17 mouse cellular contexts compared by ENCODE assay signal in genomic region chrX:100765855-100766254, GRCm38 (mm10). TPM values are rescaled to one million over a fixed set of nuclear protein-coding genes. Genes with fewer than 3 reads are reported as not detected.
A peak's percentile ranks its signal among the peaks of the same experiment; 100 is the strongest.
DNase-seq lines count a peak whose midpoint lies in the region; ATAC-seq and TF ChIP-seq lines count a peak whose summit lies in the region.
"Had no signal": no experiment of that assay in that cellular context is flagged by ENCODE, and none has a peak within 500 bp of the region (broad histone marks: within the 10 kb centered on the region; RNA-seq: fewer than 3 reads in every experiment).

No protein-coding gene starts in this region.

- DNase-seq in heart, adult 2 months, result no peak
- DNase-seq in heart, adult 11 months, result no peak
- DNase-seq in lung, postnatal 0 days (ENCODE audit: low spot score), result no peak
- DNase-seq in lung, postnatal 36 days, result no peak
- DNase-seq in MEL (ENCODE audit: low read depth, low spot score), result peak; percentile 9
- DNase-seq in urinary bladder, postnatal 36 days (ENCODE audit: low spot score in 2 of 2), result no peak
- DNase-seq: cerebellum, adult 11-12 months; embryo, embryonic 11 days; heart, postnatal 14 days; kidney, postnatal 14 days; lung, adult 2 months had no signal

- H3K79me2 ChIP-seq in heart, adult 2 months (replicated peaks; ENCODE audit: control insufficient read depth, insufficient read depth, low read length), result no peaks in the 10 kb centered on the region
- H3K79me2 ChIP-seq in MEL (ENCODE audit: control insufficient read depth, insufficient read depth, low read length, poor library complexity), result no peaks in the 10 kb centered on the region

- no peaks in the 10 kb centered on the region for H3K36me3 ChIP-seq in heart, adult 2 months (ENCODE audit: control insufficient read depth, insufficient read depth, low read length)
- H3K36me3 ChIP-seq in lung, postnatal 0 days (ENCODE audit: insufficient read depth, low read length), result no peaks in the 10 kb centered on the region
- no peaks in the 10 kb centered on the region for H3K36me3 ChIP-seq in MEL (ENCODE audit: control insufficient read depth in 1 of 2, insufficient read depth in 2 of 2, low read length in 2 of 2)
- no peaks in the 10 kb centered on the region for H3K36me3 ChIP-seq in forebrain, embryonic 13.5 days (ENCODE audit: poor library complexity, severe bottlenecking)
- H3K36me3 ChIP-seq: limb, embryonic 12.5 days had no signal

- H3K9ac ChIP-seq in heart, adult 2 months (ENCODE audit: low read depth, low read length), result no peak overlapping the region
- no peak overlapping the region for H3K9ac ChIP-seq in lung, postnatal 0 days (replicated peaks; ENCODE audit: low read depth)
- H3K9ac ChIP-seq in MEL (ENCODE audit: control insufficient read depth, low read depth, low read length, poor library complexity, severe bottlenecking), result no peak overlapping the region
- H3K9ac ChIP-seq in forebrain, embryonic 13.5 days, result no peak overlapping the region
- H3K9ac ChIP-seq: limb, embryonic 12.5 days had no signal

- TF ChIP-seq CTCF in heart, adult 2 months (IDR thresholded peaks at IDR 0.05), result peak; percentile 48
- TF ChIP-seq CTCF in lung, postnatal 0 days (IDR thresholded peaks at IDR 0.05), result peak; percentile 32
- TF ChIP-seq CTCF in MEL (IDR thresholded peaks at IDR 0.05 in 2 of 3, conservative IDR thresholded peaks at IDR 0.05 in 1 of 3; ENCODE audit: control insufficient read depth in 1 of 3, insufficient read depth in 1 of 3, low read depth in 2 of 3, low read length in 3 of 3, poor library complexity in 1 of 3, severe bottlenecking in 1 of 3), result peak; percentile 14 to 26 (median 18); a peak in 3 of 6 replicates

- 77% methylated on average over 6 of the region's 6 CpGs for WGBS in heart, adult 2 months
- 74% methylated on average over 6 of the region's 6 CpGs for WGBS in lung, postnatal 0 days
- WGBS in forebrain, embryonic 13.5 days, result 82% methylated on average over 6 of the region's 6 CpGs

- no peak for TF ChIP-seq EP300 in heart, adult 2 months (IDR thresholded peaks at IDR 0.05; ENCODE audit: insufficient read depth, low read depth, low read length)
- no peak for TF ChIP-seq EP300 in lung, postnatal 0 days (IDR thresholded peaks at IDR 0.05)
- no peak for TF ChIP-seq EP300 in MEL (IDR thresholded peaks at IDR 0.05; ENCODE audit: low read depth in 1 of 2, low read length in 2 of 2)

- intact Hi-C loops in heart, adult 2 months (cut with DNase I), result no loop called here

- no peak overlapping the region for H3K4me2 ChIP-seq in lung, postnatal 0 days (replicated peaks; ENCODE audit: low read depth, low read length)
- H3K4me2 ChIP-seq in forebrain, embryonic 13.5 days, result no peak overlapping the region
- H3K4me2 ChIP-seq: limb, embryonic 12.5 days had no signal

- no peaks in the 10 kb centered on the region for H3K9me3 ChIP-seq in lung, postnatal 0 days (ENCODE audit: low read length)
- H3K9me3 ChIP-seq in MEL (replicated peaks; ENCODE audit: insufficient read depth, low read length), result no peaks in the 10 kb centered on the region
- no peaks in the 10 kb centered on the region for H3K9me3 ChIP-seq in forebrain, embryonic 13.5 days (replicated peaks)
- H3K9me3 ChIP-seq: limb, embryonic 12.5 days had no signal

- ATAC-seq in lung, postnatal 0 days, result no peak
- peak; percentile 54 for ATAC-seq in megakaryocyte progenitor cell, adult 5-6 weeks (replicated peaks; ENCODE audit: poor library complexity)
- ATAC-seq in forebrain, embryonic 13.5 days, result no peak
- ATAC-seq: inflammation-experienced regulatory T-cells, adult 6 months had no signal

- TF ChIP-seq RAD21 in MEL (IDR thresholded peaks at IDR 0.05; ENCODE audit: low read depth, low read length), result peak; percentile 18

- no peak for TF ChIP-seq POLR2A in heart, adult 2 months (IDR thresholded peaks at IDR 0.05; ENCODE audit: insufficient read depth, low read depth, low read length)
- no peak for TF ChIP-seq POLR2A in MEL (IDR thresholded peaks at IDR 0.05; ENCODE audit: control insufficient read depth in 1 of 2, insufficient read depth in 1 of 2, low read depth in 1 of 2, low read length in 2 of 2, poor library complexity in 1 of 2)

- no peak overlapping the region for H3K4me3 ChIP-seq in heart, adult 2 months
- no peak overlapping the region for H3K4me3 ChIP-seq in lung, postnatal 0 days (ENCODE audit: low read depth, low read length)
- no peak overlapping the region for H3K4me3 ChIP-seq in MEL (ENCODE audit: control insufficient read depth in 1 of 2, insufficient read depth in 1 of 2, low read depth in 2 of 2, low read length in 2 of 2)
- H3K4me3 ChIP-seq in forebrain, embryonic 13.5 days, result no peak overlapping the region
- H3K4me3 ChIP-seq: erythroblast, embryonic 14.5 days; limb, embryonic 12.5 days had no signal

- H3K27ac ChIP-seq in heart, adult 2 months, result no peak overlapping the region
- H3K27ac ChIP-seq in lung, postnatal 0 days (ENCODE audit: low read length), result no peak overlapping the region
- no peak overlapping the region for H3K27ac ChIP-seq in MEL (ENCODE audit: control insufficient read depth, low read depth, low read length)
- no peak overlapping the region for H3K27ac ChIP-seq in forebrain, embryonic 13.5 days
- H3K27ac ChIP-seq: limb, embryonic 12.5 days had no signal

- no peaks in the 10 kb centered on the region for H3K27me3 ChIP-seq in heart, adult 2 months (ENCODE audit: control insufficient read depth, insufficient read depth, low read length)
- H3K27me3 ChIP-seq in lung, postnatal 0 days (replicated peaks; ENCODE audit: insufficient read depth, low read length), result 0 out of 2 replicates have a peak, but pooled peaks cover 3% of the 10 kb centered on the region
- no peaks in the 10 kb centered on the region for H3K27me3 ChIP-seq in MEL (ENCODE audit: control insufficient read depth in 1 of 2, insufficient read depth in 2 of 2, low read length in 2 of 2)
- no peaks in the 10 kb centered on the region for H3K27me3 ChIP-seq in forebrain, embryonic 13.5 days

- H3K4me1 ChIP-seq in heart, adult 2 months (ENCODE audit: control insufficient read depth, insufficient read depth, low read length), result peaks cover 1% of the 10 kb centered on the region; the same call in 1 of the 2 replicates
- no peaks in the 10 kb centered on the region for H3K4me1 ChIP-seq in lung, postnatal 0 days (ENCODE audit: insufficient read depth, low read depth, low read length)
- no peaks in the 10 kb centered on the region for H3K4me1 ChIP-seq in MEL (ENCODE audit: control insufficient read depth in 1 of 2, insufficient read depth in 2 of 2, low read length in 2 of 2)
- no peaks in the 10 kb centered on the region for H3K4me1 ChIP-seq in forebrain, embryonic 13.5 days

TF ChIP-seq in MEL, 35 proteins besides CTCF, POLR2A, EP300 and RAD21:
- TF ChIP-seq SIN3A (IDR thresholded peaks at IDR 0.05; ENCODE audit: low read length) (no peak), ZC3H11A (IDR thresholded peaks at IDR 0.05; ENCODE audit: low read depth, low read length) (no peak)

RNA-seq across cellular contexts. Expression of gene Dlg3, which starts 1.7 kb away (rescaled TPM):
- 1 to 10 TPM; 2.6 to 2.7 TPM for total RNA-seq in heart, adult 2 months (2021)
- polyA plus RNA-seq in heart, adult 2 months (2012; rRNA removed), result 3.0 and 5.8 TPM in 2 replicates
- polyA plus RNA-seq in lung, postnatal 0 days (2015; fragmentation: Nextera tagmentation; extraction: Ambion mirVana), result 1.8 TPM in 2 replicates
- 2.2 and 2.4 TPM in 2 replicates for total RNA-seq in MEL (2012; rRNA removed)
- polyA plus RNA-seq in MEL (2012; ENCODE audit: insufficient read depth in 1 of 2, insufficient read length in 2 of 2, low read depth in 1 of 2, low replicate concordance in 2 of 2, missing spikeins in 1 of 2), result 1 to 10 TPM in 1 of 2 experiments, not detected in 1; 2.8 TPM
- 3.7 and 4.6 TPM in 2 replicates for total RNA-seq in megakaryocyte progenitor cell, adult 5-6 weeks (2015)
- total RNA-seq in megakaryocyte progenitor cell, adult 5-6 weeks (2017), result 3.0 and 5.0 TPM in 2 replicates
- 10.4 and 14.2 TPM in 2 replicates for polyA plus RNA-seq in forebrain, embryonic 13.5 days (2015; fragmentation: Nextera tagmentation; extraction: Ambion mirVana)
- polyA plus RNA-seq: erythroblast, embryonic 14.5 days had no signal

RNA-seq across cellular contexts. Expression of gene Gdpd2, which starts 36.2 kb away (rescaled TPM):
- total RNA-seq in heart, adult 2 months (2021), result not detected
- polyA plus RNA-seq in heart, adult 2 months (2012; rRNA removed), result 0.15 and 0.68 TPM in 2 replicates
- 23.2 and 42.0 TPM in 2 replicates for polyA plus RNA-seq in lung, postnatal 0 days (2015; fragmentation: Nextera tagmentation; extraction: Ambion mirVana)
- not detected in 2 replicates for total RNA-seq in MEL (2012; rRNA removed)
- not detected for polyA plus RNA-seq in MEL (2012; ENCODE audit: insufficient read depth in 1 of 2, insufficient read length in 2 of 2, low read depth in 1 of 2, low replicate concordance in 2 of 2, missing spikeins in 1 of 2)
- total RNA-seq in megakaryocyte progenitor cell, adult 5-6 weeks (2015), result 0.05 TPM in 1 of 2 replicates, not detected in the other
- 0.04 TPM in 1 of 2 replicates, not detected in the other for total RNA-seq in megakaryocyte progenitor cell, adult 5-6 weeks (2017)
- polyA plus RNA-seq in forebrain, embryonic 13.5 days (2015; fragmentation: Nextera tagmentation; extraction: Ambion mirVana), result 10.7 and 11.5 TPM in 2 replicates
- total RNA-seq: neutrophil, adult 5-6 weeks had no signal
- polyA plus RNA-seq: erythroblast, embryonic 14.5 days; inflammation-experienced regulatory T-cells, adult 6 months had no signal
